Mouse (Mus musculus) R1 (cell line): ENCODE results near the gene Yars.

Source experiments
- DNase-seq: peaks from one replicate; pipeline ENCODE4 v3.0.0-alpha.2; 2018; ENCODE audit warnings: low read depth, low spot score

Gene Yars

DNA sequence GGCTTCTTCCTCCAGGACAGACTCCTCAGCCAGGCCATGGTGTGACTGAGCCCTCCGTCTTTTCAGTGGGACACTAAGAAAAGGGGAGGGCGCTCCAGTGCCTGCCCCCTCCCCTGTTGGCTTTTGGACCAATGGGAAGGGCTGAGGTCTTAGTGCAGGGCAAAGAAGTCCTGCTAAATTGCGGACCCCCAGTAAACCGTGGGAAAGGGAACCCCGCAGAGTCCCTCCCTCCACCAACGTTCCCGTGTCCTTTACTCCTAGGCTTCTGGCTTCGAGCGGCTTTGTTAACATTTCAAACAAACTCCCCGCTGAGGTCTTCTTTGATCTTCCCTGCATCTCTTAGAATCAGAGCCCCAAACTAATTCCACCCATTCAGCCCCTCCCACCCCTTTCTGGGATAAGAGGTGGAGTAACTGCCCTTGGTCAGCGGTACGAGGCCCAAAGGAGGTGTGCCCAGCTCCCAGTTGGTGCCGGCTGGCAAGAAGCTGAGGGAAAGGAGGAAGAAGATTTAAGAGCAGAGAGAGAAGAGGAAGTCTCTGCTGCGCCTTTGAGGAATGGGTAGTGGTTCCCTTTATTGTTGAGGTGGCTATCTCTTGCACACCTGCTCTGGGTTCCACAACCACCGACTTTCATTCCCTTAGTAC, 62.0 kb downstream of the Yars start:
- DNase-seq, result peak; percentile 75

DNA sequence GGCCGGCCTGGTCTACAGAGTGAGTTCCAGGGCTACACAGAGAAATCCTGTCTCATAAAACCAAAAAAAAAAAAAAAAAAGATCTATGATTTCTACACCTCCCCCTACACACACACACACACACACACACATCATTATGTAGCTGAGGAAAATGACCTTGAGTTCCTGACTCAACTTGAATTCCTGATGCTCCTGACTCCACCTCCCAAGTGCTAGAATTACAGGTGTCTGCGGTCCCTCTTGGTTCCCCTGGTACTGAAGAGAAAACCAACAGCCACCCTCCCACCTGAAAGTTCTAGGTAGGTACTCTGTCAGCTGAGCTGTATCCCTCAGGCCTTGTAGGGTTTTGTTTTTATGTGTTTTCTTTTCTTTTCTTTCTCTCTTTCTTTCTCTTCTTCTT, 62.9 kb downstream of the Yars start:
- no peak for DNase-seq

DNA sequence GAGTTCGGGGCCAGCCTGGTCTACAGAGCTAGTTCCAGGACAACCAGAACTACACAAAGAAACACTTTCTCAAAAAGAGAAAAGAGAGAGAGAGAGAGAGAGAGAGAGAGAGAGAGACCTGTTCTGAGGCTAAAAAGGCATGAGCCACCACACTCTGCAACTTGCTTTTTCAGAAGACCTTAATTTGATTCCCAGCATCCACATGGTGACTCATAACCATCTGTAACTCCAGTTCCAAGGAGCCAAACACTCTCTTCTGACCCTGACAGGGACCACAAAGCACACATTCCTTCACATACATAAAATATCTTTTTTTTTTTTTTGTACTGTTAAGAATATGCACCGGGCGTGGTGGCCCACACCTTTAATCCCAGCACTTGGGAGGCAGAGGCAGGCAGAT, 65.0 kb downstream of the Yars start:
- no peak for DNase-seq

DNA sequence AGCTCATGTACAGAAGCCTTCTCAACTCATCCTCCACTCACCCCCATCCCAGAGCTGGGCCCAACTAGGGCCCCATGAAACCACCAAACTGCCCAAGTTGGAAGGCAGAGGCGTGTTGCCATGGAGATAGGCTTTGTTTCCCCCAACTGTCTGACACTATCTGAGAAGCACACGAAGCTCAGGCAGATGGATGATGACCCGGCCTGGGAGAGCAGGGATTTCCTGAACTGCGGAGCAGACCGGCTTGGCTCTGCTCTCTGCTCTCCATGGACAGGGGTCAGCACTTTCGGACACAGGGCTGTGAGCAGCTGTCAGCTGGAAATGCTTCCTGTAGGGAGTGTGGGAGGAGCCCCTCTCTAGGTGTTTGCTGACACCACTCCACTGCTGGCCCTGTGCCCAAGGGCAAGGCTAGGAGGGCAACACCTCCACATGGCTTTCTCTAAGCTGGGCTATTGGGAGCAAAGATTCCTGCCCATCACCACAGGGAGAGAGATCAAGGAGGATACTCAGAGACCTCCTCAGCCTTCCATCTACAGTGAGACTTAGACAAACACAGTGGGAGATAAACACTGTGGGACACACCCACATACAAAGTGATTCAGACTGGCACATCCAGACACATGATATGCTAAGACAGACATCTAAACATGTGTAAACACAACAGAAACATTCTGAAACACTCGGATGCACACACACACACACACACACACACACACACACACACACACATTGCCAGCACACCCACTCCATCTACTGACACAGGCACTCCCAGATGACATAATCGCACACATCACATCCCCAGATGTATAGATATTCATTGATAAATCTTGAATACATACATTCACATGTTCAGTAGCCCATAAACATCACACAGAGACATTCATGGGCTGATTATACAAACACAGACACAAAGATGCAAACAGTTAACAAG, 67.2 kb downstream of the Yars start:
- DNase-seq, result no peak

DNA sequence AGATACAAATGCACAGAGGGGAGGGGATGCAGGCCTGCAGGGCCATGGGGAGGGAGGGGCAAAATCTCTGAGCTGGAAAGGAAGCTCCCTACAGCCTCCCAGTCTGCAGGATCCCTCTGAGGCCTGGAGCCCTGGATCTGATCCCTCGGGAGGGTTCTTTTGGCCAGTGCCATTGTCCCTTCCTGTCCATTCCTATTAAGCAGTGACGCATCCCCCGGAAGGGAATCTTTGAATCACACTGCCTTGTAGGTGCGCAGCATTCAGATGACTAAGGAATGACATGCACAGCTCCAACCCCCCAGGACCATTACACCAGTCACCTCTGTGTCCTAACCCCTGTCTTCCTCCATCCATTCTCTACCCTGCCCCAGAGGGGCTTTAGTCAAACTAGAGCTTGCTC, 69.5 kb downstream of the Yars start:
- DNase-seq, result no peak

DNA sequence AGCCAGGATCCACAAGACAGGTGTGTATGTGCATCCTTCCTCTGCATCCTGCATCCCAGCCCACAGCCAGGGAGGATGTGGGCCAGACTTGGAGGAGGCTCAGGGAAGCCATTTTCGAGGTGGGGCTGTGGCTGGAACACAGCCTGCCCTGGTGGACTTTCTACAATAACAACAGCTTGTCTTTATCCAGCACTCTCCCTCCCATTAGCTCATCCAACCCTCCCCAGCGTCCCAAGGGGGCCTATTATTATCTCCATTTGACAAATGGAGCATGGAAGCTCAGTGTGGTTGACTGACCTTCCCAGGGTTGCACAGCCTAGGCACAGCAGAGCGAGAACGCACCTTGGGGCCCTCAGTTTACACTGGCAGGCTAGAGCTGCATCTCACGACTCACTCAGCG, 71.1 kb downstream of the Yars start:
- DNase-seq, result no peak

DNA sequence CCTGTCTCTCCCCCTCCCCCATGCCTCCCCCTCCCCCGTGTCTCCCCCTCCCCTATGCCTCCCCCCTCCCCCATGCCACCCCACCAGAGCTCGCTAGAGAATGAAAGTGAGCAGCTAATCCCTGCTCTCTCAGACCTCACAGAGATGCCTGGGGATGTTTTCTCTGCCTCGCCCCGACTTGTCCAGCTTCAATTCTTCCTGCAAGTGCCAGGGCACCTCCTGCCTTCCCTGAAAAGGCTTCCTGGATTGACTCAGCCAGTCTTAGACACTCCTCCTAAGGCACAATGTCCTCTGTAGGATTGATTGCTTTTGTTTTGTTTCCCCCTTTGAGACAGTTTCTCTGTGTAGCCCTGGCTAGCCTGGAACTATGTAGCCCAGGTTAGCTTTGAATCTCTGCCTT, 71.6 kb downstream of the Yars start, which contains the start of gene C77080:
C77080 (minus strand) TSS at position 209 of the 400 bp plus-strand sequence.
- no peak for DNase-seq

DNA sequence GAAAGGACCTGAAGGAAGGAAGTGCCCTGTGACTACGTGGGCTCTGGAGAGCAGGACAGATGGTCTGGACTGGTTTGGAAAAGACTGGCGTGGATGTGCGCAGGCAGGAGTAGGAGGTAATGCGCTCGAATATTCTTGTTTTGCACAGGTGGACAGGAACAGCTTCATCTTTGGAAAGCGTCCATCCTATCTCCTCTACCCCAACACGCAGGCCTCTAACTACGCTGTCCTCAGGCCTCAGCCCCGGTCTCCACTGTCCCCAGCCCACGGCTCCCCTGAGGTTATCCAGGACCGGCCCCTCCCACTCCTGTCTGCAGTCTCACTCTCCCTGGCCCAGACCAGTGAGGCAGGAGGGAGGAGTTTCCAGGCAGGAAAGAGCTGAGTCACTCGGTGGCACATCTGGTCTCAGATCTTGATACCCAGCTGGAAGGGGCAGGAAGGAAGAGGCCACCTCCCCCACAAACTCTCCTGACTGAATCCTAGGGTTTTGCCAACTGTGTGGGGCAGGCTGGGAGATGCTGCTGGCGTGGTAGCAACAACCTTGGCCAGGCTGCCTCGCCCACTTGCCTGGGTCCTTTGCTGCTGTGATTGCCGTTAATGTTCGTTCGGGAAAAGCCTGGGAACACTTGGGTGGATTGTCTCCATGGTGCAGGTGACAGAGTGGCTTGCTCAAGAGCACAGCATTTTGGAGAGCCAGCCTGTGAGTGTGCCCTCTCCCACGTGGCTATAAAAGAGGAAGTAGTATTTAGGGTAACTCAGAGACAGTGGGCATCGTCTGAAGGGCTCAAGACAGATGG, 73.9 kb downstream of the Yars start:
- peak; percentile 95 for DNase-seq

DNA sequence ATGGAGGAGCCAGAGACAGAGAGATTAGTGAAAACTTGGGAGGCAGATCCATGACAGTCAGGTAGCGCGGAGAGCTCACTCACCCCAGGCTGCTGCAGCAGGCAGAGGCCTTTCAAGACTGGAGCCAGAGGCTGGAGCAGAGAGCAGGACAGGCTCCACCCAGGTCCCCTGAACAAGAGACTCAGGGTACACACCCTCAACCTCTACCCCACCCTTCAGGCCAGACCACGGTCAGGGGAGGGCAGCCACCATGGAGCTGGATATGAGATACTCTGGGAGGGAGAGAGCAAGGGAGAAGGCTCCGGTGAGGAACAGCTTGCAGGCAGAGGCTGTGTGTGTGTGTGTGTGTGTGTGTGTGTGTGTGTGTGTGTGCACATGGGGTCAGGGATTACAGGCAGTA, 76.6 kb downstream of the Yars start:
- no peak for DNase-seq

DNA sequence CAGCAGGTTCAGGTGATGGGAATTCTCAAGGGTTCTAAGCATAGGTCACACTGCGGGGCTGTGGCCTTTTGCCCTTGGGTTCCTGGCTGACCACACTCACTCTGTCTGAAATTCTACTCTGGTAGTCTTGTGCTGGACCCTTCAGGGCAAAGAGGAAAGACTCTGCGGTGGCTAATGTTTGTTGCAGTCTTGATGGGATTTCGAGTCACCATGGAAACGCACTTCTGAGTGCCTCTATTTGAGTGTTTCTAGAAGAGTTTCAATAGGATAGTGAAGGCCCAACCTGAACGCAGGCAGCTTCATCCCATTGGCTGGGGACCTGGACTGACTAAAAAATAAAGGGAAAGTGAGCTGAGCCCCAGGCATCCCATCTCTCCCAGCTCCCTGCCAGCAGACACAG, 77.3 kb downstream of the Yars start:
- no peak for DNase-seq

DNA sequence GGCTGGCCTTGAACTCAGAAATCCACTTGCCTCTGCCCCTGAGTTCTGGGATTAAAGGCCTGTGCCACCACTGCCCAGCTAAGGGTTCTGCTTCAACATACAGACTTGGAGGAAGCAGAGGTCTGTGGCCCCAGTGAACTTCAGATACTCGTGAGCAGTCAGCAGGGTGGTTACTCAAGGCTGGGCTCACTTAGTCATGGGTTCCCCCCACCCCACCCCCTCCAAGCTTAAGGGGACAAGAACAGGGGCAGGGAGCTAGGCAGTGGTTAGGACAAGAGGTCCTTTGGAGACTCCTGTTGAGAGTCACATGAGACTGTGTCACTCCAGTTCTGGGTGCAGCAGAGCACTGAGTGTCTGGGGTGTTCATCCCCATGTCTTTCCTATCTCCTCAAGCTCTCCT, 79.1 kb downstream of the Yars start:
- DNase-seq, result no peak
